Mouse (Mus musculus) liver, postnatal 0 days (tissue): ENCODE measurements around the gene Tnrc18.

Source experiments
- CTCF ChIP-seq: sonication (generic); IDR thresholded peaks from 2 replicates; pipeline ENCODE4 v1.5.1; 2016; ENCODE audit warnings: antibody characterized with exemption, low read depth
- EP300 ChIP-seq: IDR thresholded peaks from 2 replicates; pipeline ENCODE4 v1.6.1; 2016; ENCODE audit warnings: antibody characterized with exemption, low read depth, mild to moderate bottlenecking

DNA sequence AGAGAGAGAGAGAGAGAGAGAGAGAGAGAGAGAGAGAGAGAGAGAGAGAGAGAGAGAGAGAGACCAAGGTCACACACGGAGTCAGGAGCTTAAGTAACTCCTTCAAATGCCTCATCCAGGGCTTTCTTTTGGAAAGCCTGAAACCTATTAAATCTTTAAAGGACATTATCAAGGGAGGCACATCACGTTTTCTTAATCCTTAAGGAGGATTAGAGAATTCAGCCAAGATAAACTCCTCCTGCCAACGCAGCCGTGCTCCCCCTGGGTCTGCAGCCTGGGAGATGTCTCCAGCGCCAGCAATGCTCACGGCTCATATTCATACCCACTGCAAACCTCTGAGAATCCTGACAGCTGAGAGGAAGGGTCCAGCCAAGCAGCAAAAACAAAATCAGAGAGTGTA lies 128.6 kb downstream of the Tnrc18 start:
- no peak for TF ChIP-seq CTCF
- TF ChIP-seq EP300 = no peak
